Mouse (Mus musculus): ENCODE results near the gene BC030867. TPM values are rescaled to one million over a fixed set of nuclear protein-coding genes. Genes with fewer than 3 reads are reported as not detected.

The BC030867 gene
- polyA plus RNA-seq, 1 experiment from 2014 or later = 2.6 TPM

DNA sequence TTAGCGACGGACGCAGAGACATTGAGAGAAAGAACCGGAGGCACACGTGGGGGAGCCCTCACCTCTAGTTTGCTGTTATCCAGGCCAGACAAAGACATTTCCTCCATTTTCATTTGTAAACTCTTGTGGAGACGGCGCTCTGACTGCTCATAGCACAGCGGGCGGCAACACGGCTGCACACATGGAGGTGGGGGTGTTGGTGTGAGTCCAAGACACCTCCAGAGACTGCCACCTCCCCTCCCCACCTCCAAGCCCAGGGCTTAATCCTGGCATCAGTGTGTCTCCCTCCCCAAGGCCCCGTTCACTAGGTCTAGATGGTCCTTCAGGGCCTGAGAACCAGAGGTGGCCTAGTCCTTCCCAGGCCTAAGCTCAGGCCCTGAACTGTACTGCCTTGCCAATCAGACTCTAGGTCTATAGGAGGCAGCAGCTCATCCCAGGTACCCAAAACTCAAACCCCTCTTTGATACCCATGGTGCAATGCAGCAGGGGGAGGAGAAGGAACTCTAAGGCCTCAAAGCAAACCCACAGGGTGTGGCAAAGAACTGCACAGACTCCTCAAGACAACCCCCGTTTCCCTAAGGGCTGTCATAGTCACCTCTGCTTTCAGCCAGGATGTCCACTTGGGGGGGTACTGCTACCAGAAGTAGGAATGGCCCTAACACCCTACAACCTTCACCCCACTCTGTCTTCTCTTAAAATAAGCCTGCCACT, 46.4 kb downstream of the BC030867 start:
- Histone ChIP-seq H3K27me3 (ENCODE audit: control insufficient read depth, insufficient read depth, low read length) (no peaks in the 10 kb centered on the region), H3K9me3 (ENCODE audit: control insufficient read depth, low read length) (0 out of 2 replicates have a peak, but pooled peaks cover 4% of the 10 kb centered on the region), H3K4me1 (ENCODE audit: control insufficient read depth, insufficient read depth, low read length) (peaks cover 13% of the 10 kb centered on the region), H3K27ac (replicated peaks; ENCODE audit: low read depth, low read length) (peak overlapping the region; percentile 98), H3K36me3 (ENCODE audit: control insufficient read depth, insufficient read depth, low read length) (peaks cover 43% of the 10 kb centered on the region), H3K4me2 (ENCODE audit: low read length) (peak overlapping the region; percentile 91), H3K4me3 (replicated peaks; ENCODE audit: low read depth, low read length) (peak overlapping the region; percentile 82), H3K9ac (replicated peaks; ENCODE audit: low read length) (peak overlapping the region; percentile 95)
- 71% methylated on average over 12 of the region's 12 CpGs for WGBS
- peak; percentile 39 for DNase-seq
- ATAC-seq (ENCODE audit: low FRiP score, low TSS enrichment) = no peak

DNA sequence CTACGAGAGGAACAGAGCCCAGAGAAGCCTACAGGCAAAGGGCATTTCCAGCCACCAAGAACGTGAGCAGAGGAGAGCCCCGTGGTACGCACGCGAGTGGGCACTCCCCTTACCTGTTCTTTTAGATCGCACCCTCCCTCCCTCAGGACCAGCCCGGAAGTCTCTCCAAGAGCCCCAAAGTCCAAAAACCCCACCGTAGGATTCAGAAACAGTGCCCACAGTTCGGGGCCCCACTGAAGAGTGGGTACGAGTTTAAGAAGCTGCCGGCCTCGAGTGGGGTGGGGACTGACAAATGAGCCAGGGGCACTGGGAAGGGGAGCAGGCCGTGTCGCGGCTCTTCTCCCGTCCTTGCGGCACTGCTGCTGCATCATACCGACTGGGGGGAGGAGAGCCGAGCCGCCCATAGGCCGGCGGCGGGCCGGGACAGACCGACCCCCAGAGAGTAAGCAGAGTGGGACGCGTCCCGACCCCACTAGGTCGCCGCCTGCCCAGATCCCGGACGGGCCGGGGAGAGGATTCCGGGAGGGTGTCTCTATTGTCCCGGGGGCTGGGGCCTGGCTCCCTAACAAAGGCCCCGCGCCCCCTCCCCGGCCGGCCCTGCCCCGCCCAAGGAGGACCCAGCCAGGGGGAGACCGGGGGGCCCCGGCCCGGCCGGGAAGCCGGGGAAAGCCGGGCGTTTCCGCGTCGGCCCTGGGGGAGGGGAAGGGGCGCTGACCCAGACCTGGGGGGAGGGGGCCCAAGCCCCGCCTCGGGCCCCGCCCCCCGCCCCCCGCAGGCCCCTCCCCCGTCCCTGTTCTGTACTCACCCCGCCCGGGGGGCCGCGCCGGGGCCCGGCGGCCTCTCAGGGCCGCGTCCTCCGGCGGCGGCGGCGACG, 47.2 kb downstream of the BC030867 start:
- DNase-seq = peak; percentile 85
- no peaks in the 10 kb centered on the region for H3K27me3 ChIP-seq (ENCODE audit: control insufficient read depth, insufficient read depth, low read length)
- peaks cover 13% of the 10 kb centered on the region for H3K4me1 ChIP-seq (ENCODE audit: control insufficient read depth, insufficient read depth, low read length)
- H3K4me2 ChIP-seq (ENCODE audit: low read length) = peak overlapping the region; percentile 91
- 0 out of 2 replicates have a peak, but pooled peaks cover 7% of the 10 kb centered on the region for H3K9me3 ChIP-seq (ENCODE audit: control insufficient read depth, low read length)
- under 1% methylated on average over 56 of the region's 73 CpGs for WGBS
- H3K4me3 ChIP-seq (replicated peaks; ENCODE audit: low read depth, low read length) = peak overlapping the region; percentile 82
- peak; percentile 48 for ATAC-seq (ENCODE audit: low FRiP score, low TSS enrichment)
- peak overlapping the region; percentile 98 for H3K27ac ChIP-seq (replicated peaks; ENCODE audit: low read depth, low read length)
- H3K36me3 ChIP-seq (ENCODE audit: control insufficient read depth, insufficient read depth, low read length) = peaks cover 35% of the 10 kb centered on the region
- H3K9ac ChIP-seq (replicated peaks; ENCODE audit: low read length) = peak overlapping the region; percentile 95

DNA sequence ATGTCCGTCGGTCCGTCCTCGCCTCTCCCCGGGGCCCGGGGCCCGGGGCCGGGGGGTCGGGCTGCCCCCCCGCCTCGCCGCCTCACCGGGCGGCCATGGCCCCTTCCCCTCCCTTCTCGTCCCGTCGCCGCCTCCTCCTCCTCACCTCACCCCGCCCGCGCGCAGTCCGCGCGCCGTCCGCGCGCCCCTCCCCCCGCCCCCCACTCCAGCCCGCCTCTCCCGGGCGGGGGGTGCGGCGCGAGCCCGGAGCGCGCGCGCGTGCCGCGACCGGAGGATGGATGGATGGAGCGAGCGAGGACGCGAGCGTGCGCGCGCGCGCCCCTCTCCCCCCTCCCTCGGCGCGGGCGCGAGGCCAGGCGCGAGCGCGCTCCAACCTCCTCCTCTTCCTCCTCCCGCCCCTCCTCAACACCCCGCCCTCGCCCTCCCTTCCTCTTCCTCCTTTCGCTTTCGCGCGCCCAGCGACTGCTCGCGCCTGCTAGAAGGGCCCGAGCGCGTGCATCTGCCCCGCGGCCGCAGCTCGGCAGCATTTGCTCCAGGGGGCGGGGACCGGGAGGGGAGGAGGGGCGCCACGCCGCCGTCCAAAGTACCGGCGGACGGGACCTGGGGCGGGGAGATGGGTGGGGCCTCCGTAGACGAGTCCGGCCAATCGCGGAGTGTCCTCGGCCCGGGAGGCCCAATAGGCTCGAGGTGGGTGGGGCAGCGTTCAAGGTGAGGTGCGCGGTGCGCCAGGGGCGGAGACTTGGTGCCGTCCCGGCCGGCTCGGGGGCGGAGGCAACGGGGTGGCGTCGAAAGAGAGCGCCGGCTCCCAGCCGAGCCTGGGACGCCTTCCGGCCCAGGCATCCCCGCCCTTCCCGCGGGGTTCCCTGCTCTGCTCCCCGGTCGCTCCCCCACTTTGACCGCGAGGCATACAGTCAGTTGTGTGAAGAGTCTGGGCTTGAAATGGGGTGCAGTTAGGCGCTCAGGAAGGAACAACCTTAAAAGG, 48.1 kb downstream of the BC030867 start, which contains the start of gene Atxn7l3:
TSS of gene Atxn7l3 (minus strand) at position 141 of the 982 bp plus-strand sequence.
- 0 out of 2 replicates have a peak, but pooled peaks cover 7% of the 10 kb centered on the region for H3K9me3 ChIP-seq (ENCODE audit: control insufficient read depth, low read length)
- peak; percentile 95 for ATAC-seq (ENCODE audit: low FRiP score, low TSS enrichment)
- peaks cover 26% of the 10 kb centered on the region for H3K36me3 ChIP-seq (ENCODE audit: control insufficient read depth, insufficient read depth, low read length)
- peak within 1 kb of the TSS; percentile 95 for H3K9ac ChIP-seq (replicated peaks; ENCODE audit: low read length)
- DNase-seq = peak; percentile 99
- H3K4me3 ChIP-seq (replicated peaks; ENCODE audit: low read depth, low read length) = peak within 1 kb of the TSS; percentile 82
- peaks cover 13% of the 10 kb centered on the region for H3K4me1 ChIP-seq (ENCODE audit: control insufficient read depth, insufficient read depth, low read length)
- H3K4me2 ChIP-seq (ENCODE audit: low read length) = peak within 1 kb of the TSS; percentile 91
- under 1% methylated on average over 83 of the region's 125 CpGs for WGBS
- H3K27ac ChIP-seq (replicated peaks; ENCODE audit: low read depth, low read length) = peak within 1 kb of the TSS; percentile 98
- no peaks in the 10 kb centered on the region for H3K27me3 ChIP-seq (ENCODE audit: control insufficient read depth, insufficient read depth, low read length)

DNA sequence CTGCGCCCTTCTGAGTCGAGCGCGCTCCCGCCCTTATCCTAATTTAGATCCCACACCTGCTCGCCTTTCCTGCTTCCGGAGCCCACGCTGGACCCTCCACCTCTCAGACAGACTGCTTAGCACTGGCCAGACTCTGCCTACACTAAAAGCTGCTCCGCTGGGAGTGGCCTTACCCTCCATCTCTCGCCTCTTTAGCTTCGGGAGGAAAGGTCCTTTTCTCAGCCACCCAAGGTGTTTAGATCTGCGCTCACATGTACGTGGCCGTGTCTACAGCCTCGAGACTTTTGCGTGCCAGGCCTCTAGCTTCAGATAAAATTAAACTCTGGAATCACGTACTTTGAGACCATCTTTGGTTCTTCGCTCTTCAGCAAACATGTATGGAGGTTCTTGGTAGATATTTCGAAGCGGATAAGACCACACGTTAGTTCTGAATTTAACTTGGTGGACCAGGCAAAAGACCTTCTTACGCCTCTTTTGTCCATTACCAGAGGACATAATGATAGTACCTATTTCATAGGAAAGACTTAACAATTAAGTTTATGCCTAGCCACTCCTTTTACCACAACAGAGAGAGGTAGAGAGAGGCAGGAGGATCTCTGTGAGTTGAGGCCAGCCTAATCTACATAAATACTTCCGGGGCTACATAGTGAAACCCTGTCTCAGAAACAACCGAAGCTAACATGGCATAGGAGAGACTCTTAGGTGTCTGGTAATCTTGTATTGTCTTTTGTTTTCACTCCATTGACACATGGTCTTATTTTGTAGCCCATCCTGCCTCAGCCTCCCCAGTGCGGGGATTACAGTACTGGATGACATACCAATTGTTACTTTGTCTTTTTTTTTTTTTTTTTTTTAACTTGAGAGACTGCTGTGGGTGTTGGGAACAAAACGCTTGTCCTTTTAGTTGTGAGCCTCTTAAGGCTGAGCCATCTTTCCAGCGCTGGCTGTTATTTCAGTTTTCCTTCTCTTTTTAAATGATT, 49.2 kb downstream of the BC030867 start:
- Histone ChIP-seq H3K4me1 (ENCODE audit: control insufficient read depth, insufficient read depth, low read length) (peaks cover 13% of the 10 kb centered on the region), H3K27me3 (ENCODE audit: control insufficient read depth, insufficient read depth, low read length) (no peaks in the 10 kb centered on the region), H3K9ac (replicated peaks; ENCODE audit: low read length) (peak overlapping the region; percentile 95), H3K4me3 (replicated peaks; ENCODE audit: low read depth, low read length) (peak overlapping the region; percentile 82), H3K36me3 (ENCODE audit: control insufficient read depth, insufficient read depth, low read length) (peaks cover 15% of the 10 kb centered on the region), H3K9me3 (ENCODE audit: control insufficient read depth, low read length) (0 out of 2 replicates have a peak, but pooled peaks cover 7% of the 10 kb centered on the region), H3K27ac (replicated peaks; ENCODE audit: low read depth, low read length) (peak overlapping the region; percentile 98), H3K4me2 (ENCODE audit: low read length) (peak overlapping the region; percentile 91)
- DNase-seq (no peak), ATAC-seq (ENCODE audit: low FRiP score, low TSS enrichment) (peak; percentile 11; the same call in 1 of the 2 replicates)
- WGBS = 29% methylated on average over 27 of the region's 27 CpGs

DNA sequence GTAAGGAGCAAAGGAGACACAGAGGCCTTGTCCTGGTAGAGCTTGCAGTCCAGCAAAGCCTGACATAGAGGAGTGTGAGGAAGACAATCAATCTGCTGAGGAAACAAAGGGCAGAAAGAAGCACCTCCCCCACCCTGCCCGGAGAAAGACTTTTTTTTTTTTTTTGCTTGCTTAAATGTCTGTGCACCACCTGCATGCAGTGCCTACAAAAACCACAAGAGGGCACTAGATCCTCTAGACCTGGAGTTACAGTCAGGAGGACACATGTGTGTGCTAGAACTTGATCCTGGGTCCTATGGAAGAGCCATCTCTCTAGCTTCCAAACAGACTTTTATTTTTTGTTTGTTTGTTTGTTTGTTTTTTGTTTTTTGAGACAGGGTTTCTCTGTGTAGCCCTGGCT, 51.2 kb downstream of the BC030867 start:
- ATAC-seq (ENCODE audit: low FRiP score, low TSS enrichment) (no peak), DNase-seq (peak; percentile 76)
- Histone ChIP-seq H3K4me3 (replicated peaks; ENCODE audit: low read depth, low read length) (no peak overlapping the region), H3K4me2 (ENCODE audit: low read length) (no peak overlapping the region), H3K36me3 (ENCODE audit: control insufficient read depth, insufficient read depth, low read length) (no peaks in the 10 kb centered on the region), H3K9me3 (ENCODE audit: control insufficient read depth, low read length) (0 out of 2 replicates have a peak, but pooled peaks cover 7% of the 10 kb centered on the region), H3K27me3 (ENCODE audit: control insufficient read depth, insufficient read depth, low read length) (no peaks in the 10 kb centered on the region), H3K27ac (replicated peaks; ENCODE audit: low read depth, low read length) (no peak overlapping the region), H3K4me1 (ENCODE audit: control insufficient read depth, insufficient read depth, low read length) (peaks cover 5% of the 10 kb centered on the region), H3K9ac (replicated peaks; ENCODE audit: low read length) (no peak overlapping the region)
- WGBS = 13% methylated on average over 1 of the region's 1 CpGs

DNA sequence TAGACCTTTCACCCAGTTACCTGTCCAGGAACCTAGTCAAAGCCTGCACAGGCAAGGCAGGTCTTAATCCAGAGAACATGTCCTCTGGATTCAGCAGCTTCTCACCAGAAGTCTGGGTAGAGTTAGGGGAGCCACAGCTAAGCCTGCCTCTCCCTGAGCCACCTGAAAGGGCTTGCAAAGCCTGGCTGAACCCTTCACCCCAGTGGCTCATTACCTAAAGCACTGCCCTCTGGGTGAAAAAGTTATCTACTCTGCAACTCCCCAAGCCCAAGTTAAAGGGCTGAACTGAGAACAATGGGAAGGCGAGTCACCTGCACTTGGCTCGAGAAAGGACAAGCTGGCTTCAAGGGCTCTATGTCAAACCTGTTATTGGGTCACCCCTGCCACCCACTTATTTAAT, 55.5 kb downstream of the BC030867 start:
- ATAC-seq (ENCODE audit: low FRiP score, low TSS enrichment) = no peak
- WGBS = 53% methylated on average over 2 of the region's 2 CpGs

DNA sequence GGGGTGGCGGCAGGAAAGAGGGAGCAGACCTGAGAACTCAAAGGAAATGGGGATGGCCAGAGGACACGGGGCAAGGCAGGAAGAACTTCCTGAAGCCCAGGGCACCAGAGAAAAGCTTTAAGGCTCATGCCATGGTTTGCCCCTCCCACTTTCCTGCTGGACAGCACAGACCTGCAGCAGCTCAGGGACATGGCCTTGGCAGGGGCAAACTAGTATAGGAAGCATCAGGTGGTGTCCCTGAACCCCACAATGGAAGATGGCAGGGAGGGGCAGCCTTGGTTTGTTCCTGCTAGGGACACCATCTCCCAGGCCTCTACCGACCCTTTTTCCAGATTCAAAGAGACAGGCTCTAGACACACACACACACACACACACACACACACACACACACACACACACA, 56.7 kb downstream of the BC030867 start:
- H3K27me3 ChIP-seq (ENCODE audit: control insufficient read depth, insufficient read depth, low read length) = no peaks in the 10 kb centered on the region
- no peak overlapping the region for H3K27ac ChIP-seq (replicated peaks; ENCODE audit: low read depth, low read length)
- WGBS = 72% methylated on average over 3 of the region's 3 CpGs
- H3K9me3 ChIP-seq (ENCODE audit: control insufficient read depth, low read length) = no peaks in the 10 kb centered on the region
- peaks cover 42% of the 10 kb centered on the region for H3K36me3 ChIP-seq (ENCODE audit: control insufficient read depth, insufficient read depth, low read length)
- H3K4me2 ChIP-seq (ENCODE audit: low read length) = no peak overlapping the region
- no peak overlapping the region for H3K9ac ChIP-seq (replicated peaks; ENCODE audit: low read length)
- no peak for DNase-seq
- H3K4me1 ChIP-seq (ENCODE audit: control insufficient read depth, insufficient read depth, low read length) = 0 out of 2 replicates have a peak, but pooled peaks cover 3% of the 10 kb centered on the region
- no peak overlapping the region for H3K4me3 ChIP-seq (replicated peaks; ENCODE audit: low read depth, low read length)
- ATAC-seq (ENCODE audit: low FRiP score, low TSS enrichment) = no peak

More for the DNA sequence above, 55.5 kb downstream of the BC030867 start:
- DNase-seq = no peak
- Histone ChIP-seq H3K27me3 (ENCODE audit: control insufficient read depth, insufficient read depth, low read length) (no peaks in the 10 kb centered on the region), H3K4me3 (replicated peaks; ENCODE audit: low read depth, low read length) (no peak overlapping the region), H3K36me3 (ENCODE audit: control insufficient read depth, insufficient read depth, low read length) (peaks cover 29% of the 10 kb centered on the region), H3K4me1 (ENCODE audit: control insufficient read depth, insufficient read depth, low read length) (no peaks in the 10 kb centered on the region), H3K9ac (replicated peaks; ENCODE audit: low read length) (no peak overlapping the region), H3K9me3 (ENCODE audit: control insufficient read depth, low read length) (0 out of 2 replicates have a peak, but pooled peaks cover 7% of the 10 kb centered on the region), H3K27ac (replicated peaks; ENCODE audit: low read depth, low read length) (no peak overlapping the region), H3K4me2 (ENCODE audit: low read length) (no peak overlapping the region)

Measured in midbrain, embryonic 14.5 days (tissue).